Mouse (Mus musculus): Measurements from ENCODE around the gene Dmrt1.

The Dmrt1 gene

DNA sequence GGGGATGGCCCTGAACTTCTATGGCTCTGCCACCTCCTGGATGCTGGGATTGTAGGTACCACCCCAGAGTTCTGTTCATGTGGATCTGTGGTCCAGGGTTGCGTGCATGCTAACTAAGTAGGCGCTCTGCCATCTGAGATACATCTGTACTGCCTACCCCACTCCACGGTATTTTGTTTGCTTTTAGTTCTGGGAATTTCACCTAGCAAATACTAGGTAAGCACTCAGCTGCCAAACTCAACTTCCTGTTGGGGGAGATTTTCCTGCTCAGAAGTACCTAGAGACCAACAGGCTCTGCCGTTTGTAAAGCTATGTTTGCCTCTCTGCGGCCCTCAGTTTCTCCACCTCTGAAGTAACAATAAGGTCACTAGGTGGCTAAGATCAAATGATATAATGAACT is 129.7 kb downstream of the Dmrt1 start:
- no peak for DNase-seq

DNA sequence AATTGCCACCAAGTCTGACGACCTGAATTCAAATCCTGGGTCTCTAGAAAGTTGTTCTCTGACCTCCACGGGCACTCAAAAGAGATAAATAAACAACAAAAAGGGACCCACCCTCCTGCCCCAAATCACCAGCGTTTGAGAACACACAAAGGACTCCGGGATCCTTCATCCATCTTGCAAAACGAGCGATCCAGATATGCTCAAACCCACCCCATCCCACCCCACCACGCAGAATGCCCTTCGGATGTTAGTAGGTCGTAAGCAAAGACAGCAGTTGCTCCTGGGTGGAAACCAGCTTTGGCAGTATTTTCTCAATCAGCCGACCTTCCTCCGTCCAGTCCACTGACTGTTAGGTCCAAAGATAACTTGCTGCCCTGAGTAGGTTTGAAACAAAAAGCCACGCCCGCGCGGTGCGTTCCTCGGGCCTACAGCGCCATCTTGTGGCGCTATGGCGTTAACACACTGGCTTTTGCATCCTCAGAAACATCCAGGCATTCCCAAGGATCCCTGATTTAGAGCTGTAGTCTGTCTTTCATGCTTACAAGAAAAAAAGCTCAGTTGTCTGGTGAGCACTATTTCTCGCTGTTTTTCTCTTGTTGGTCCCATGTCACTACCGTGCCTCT is 130.3 kb downstream of the Dmrt1 start:
- DNase-seq = no peak

DNA sequence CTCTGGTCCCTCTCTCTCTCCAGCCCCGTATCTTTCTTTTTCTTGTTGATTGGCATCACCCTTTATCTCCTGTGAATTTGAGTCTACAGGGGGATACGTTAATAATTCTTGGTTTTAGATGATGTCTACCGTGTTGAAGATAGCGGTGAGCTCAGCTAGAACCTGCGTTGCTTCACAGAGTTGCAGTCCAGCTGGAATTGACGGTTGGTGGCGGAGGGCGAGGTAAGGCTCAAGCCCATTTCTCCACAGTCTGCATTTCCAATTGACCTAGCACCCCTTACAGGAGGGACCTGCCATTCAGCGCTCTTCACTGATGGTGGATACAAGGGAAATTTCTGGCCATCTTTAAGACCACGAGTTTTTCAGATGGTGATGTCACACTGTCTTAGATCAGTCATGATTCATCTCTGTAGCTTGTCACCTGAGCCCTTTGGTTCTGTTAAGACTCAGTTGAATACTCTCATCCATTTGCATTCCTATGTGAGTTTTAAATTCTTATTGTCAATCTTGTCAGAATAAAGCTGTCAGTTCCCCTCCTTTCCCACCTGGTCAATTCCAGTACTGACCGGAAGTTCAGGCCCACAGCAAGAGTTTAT is 133.4 kb downstream of the Dmrt1 start:
- DNase-seq = no peak

DNA sequence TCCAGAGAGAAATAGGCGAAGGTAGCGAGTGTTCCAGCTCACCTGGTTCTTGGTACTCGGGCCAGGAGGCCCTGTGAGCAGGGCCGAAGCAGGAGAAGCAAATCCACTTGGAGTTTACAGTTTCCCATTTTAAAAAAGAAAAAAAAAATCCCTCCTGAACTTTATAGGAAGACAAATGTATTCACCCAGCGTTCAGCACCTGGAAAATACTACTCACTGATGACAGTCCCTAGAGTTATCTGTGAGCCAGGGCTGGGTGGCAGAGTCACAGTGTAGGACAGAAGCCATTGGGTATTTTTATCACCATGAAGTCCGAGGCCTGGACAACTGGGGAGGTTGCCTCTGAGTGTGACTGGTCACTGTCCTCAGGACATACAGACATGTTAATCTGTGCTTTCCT is 136.4 kb downstream of the Dmrt1 start:
- DNase-seq = no peak

DNA sequence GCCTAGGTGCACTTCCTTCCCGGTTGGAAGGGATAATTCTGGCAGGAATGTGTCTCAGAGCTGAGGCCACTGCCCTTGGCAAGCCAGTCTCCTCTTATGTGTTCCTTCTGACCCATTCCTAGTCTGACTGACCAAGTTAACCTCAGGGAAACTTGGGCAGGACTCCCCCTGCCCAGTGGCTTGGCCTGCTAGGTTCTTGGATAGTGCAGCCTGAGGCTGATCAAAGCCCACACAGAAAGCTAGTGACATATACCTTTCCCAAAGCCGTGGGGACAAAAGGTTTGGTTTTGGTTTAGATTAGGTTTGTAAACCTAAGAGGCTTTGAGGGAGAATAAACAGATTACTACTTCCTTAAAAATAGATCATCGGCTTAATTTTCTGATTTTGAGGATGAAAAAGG is 141.7 kb downstream of the Dmrt1 start:
- DNase-seq = no peak

DNA sequence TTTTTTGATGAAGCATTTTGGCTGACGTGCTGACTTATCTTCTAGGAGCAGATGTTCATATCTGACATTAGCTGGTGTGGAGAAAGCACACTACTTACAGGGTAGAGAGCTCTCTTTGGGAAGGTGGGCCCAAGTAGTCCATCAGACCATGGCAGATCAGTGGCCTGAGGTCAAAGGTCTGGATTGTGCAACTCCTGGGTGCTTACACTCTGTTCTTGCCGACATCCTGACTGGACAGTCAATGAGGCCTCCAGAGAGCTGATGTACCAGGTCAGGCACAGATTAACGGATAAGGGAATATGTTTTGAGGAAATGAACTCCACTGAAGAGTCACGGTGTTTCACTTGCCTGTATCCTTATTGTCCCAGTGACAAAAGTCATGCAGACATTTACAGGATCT is 143.3 kb downstream of the Dmrt1 start:
- no peak for DNase-seq

DNA sequence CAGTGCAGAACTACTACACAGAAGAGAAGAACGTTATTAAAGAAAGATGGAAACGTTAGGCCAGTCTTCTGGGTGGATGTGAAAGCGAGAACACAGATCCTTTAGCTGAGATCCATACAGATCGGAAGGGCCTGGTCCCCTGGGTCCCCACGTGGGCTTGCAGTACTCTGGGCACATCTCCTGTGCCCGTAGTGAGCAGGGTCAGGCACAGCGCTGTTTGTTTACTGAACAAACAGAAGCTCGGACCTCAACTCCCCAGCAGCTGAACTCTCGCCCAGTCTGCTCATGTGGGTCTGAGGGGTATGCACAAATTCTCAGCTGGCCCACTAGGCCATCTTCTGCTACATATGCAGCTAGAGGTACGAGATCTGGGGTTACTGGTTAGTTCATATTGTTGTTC is 145.1 kb downstream of the Dmrt1 start:
- DNase-seq = no peak

DNA sequence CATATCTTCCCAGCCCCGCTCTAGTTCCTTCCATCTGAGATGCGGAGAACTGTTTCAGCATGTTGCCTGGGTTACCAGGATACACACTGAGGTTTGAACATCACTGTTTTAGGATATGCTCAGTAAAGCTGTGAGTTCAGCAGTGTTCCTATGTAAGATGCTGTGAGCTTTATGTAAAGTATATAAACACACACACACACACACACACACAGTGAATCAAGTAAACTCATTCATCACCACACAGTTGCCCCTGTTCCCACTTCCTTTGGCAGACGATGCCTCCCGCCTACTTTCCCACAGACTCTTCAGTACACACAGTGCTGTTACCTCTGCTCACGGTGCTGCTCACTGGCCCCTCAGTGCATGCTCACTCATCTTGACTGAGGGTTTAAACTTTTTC is 147.1 kb downstream of the Dmrt1 start:
- DNase-seq = no peak

Data from thymus, postnatal 14 days (tissue).